Mouse (Mus musculus) kidney, adult 11 months (tissue): ENCODE measurements around the gene Tfip11.

ENCODE experiments used
- DNase-seq: peaks from one replicate; pipeline ENCODE4 v3.0.0; 2022

Gene Tfip11

DNA sequence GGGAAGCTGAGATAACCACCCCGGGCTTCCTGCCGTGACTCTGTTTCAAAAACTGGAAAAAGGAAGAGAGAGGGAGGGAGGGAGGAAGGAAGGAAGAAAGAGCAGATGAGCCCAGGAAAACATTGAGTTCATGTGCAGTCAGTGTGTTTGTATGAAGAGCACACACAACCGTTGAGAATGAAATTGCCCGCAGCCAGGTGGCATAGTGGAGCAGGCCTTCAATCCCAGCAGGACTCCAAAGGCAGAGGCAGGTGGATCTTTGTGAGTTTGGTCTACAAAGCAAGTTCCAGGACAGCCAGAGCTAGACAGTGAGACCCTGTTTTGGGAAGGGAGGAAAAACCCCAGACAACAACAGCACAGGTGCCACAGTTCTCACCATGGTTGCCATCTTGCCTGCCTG, 41.2 kb downstream of the Tfip11 start:
- no peak for DNase-seq

DNA sequence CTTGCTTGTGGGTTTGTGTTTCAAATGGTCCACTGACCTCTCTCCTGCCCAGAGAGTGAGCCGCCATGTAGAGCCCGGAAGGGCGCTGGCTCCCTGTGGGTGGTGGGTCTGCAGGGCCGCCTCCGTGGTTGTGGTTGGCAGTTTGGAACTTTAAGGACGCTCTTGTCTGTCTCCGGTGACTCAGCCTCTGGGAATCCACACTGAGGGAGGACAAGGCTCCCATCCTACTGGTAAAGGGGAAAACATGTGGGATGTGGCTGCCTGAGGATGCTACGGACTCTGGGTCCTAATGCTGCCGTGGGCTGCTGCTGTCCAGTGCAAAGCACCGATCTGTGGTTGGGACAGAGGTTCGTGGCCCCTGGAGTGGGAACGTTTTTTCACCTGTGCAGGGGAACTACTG, 41.8 kb downstream of the Tfip11 start:
- DNase-seq: no peak

DNA sequence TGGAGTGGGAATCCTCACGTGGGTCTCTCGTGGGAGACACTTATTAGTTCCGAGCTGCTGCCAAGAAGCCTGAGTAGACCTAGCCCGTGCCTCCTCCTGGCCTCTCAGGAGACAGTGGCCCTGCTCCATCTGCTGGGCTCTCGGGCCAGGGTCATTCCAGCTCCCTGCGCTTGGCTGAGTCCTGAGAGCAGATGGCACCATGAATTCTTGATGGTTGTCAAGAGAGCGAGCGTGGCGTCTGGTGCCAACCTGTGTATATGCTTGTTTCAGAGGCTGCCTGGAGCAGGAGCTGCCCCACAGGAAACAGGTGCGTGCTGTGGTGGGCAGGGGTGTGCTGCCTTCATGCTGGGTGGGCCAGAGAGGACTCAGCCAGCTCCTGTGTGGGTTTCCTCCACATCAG, 42.5 kb downstream of the Tfip11 start:
- DNase-seq: no peak

DNA sequence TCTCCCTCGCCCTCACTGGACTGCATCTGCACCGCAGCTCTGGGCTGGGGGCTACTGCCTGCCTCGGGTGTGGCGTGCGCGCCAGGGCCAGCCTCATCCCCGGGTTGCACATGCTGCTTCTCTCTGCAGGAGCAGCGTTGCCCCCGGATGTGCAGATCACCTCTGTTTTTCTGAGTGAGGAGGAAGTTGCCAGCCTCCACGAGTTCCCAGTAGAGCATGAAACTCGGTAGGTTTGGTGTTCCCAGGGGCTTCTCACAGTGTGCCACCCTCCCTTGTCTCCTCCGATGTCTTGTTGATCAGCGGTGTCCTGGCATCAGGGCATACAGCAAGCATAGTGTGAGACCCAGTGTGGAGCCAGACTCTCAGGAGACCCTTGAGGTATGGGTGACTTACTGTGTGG, 43.2 kb downstream of the Tfip11 start:
- no peak for DNase-seq

DNA sequence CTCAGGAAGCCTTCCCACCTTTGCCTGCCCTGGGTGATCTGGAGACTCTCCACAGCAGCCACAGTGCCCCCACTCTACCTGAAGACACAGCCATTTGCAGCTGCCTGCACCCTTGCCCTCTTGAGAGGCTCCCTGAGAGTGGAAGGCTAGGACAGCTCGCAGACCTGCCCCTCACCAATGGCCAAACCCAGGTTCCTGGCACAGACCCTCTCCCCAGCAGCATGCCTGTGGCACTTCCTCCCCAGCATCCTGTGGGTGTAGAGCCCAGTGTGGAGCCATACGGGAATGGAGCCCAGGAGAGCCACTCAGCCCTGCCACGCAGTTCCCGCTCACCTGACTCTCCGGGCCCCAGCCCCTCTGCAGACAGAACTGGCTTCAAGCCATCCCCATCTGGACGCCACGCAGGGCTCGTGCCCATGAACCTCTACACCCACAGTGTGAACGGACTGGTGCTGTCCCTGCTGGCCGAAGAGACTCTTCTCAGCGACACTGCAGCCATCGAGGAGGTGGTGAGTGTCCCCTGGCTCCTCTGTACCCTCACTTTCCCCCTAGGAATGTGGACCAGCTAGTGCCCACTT, 44.2 kb downstream of the Tfip11 start:
- DNase-seq: no peak

DNA sequence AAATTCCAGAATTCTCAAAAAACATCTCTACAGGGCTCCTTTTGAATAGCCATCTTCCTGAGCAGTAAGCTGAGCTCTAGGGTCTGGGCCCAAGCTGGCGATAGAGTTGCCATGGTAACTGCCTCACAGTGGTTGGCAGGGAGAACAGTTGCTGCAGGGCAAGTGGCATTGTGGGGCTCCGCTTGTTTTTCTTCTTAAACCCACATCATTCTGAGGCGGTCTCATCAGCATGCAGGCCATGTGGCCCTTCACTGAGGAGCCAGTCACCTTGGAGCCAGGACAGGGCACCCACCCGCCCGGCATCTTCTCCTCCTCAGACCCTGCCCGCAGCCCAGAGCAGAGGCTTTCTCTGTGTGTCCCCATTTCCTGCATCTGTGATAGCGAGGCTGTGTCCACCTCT, 45.8 kb downstream of the Tfip11 start:
- DNase-seq: no peak

DNA sequence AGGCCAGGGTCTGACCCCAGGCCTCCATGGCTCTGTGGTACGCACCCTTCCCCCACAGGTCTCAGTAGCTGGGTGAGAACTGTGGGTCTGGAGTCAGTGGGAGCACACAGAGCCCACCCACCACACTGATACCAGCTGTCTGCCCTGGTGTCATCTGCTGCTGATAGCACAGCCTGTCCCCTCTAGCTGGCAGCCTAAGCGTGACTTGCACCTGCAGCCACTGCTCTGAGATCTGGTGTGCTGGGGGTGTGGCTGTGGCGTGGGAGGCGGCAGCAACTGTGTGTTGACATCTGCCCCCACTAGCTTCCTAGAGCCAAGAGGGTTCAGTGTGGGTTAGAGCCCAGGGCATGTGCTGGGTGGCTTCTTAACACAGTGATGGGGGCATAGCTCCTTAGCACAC, 50.0 kb downstream of the Tfip11 start:
- DNase-seq: no peak

DNA sequence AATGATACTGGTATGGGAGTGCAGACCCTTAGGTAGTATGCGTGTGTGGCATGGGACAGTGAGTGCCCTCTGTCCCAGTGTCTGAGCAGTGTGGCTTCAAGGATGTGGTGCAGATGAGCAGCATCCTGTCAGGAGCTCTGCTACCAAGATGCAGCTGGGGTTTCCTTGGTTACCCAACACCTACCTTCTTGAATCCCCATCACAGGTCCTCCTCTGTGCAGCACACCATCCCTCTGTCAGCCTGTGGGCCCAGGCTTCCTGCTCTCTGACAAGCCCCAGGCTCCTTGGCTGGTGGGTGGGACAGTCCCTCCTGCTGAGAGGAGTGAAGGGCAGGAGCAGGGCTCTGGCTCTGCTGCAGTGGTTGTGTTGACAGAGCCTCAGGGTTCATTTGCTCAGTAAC, 51.2 kb downstream of the Tfip11 start:
- no peak for DNase-seq

DNA sequence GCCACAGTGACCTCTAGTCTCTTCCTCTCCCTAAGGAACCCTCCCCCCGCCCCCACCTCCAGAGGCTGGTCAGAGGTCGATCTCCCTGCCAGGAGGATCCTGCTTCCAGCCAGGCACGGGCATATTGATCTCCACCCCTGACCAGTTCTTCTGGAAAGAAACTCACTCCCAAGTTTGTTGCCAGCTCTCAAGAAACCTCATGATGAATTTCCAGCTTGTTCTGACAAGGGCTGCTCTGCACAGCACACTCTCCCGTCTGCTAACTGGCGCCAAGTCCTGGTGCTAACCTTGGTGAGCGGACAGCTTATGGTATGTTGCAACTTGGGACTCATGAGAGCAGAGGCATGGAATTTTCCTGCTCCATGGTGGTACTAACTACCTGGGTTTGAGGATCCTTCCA, 52.6 kb downstream of the Tfip11 start:
- DNase-seq: peak; percentile 6

DNA sequence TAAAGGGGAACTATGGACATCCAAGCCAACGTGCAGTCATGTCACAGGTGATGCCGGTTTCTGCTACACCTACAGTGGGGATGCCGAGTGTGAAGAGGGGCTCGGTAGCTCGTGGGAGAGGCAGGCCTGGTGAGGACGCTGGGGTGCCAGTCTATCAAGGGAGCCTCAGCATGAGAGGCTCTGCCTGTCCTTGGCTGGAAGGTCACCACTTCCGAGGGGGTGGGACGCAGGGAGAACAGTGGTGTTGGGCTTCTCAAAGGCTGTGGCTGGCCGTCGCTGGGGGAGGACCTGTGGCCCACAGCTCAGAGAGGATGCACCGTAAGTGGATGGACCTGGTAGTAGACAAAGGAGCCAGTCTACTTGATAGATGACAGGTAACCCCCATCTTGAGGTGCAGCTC, 55.0 kb downstream of the Tfip11 start:
- DNase-seq: no peak

DNA sequence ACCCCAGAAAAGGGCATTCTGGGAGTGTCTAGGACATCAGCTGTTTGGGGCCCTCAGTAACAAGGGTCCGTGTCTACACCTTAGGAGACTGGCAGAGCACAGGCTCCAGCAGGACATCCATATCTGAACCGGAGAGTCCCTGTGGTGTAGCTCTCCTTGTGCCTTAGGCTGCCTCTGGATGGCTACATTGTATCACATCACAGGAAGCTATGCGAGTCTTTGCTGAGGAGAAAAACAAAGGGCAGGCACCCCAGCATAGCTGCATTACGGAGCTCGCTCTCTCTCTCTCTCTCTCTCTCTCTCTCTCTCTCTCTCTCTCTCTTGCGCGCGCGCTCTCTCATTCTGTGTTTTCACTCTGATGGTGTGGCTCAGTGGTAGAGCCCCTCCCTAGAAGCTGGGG, 55.9 kb downstream of the Tfip11 start:
- DNase-seq: no peak

DNA sequence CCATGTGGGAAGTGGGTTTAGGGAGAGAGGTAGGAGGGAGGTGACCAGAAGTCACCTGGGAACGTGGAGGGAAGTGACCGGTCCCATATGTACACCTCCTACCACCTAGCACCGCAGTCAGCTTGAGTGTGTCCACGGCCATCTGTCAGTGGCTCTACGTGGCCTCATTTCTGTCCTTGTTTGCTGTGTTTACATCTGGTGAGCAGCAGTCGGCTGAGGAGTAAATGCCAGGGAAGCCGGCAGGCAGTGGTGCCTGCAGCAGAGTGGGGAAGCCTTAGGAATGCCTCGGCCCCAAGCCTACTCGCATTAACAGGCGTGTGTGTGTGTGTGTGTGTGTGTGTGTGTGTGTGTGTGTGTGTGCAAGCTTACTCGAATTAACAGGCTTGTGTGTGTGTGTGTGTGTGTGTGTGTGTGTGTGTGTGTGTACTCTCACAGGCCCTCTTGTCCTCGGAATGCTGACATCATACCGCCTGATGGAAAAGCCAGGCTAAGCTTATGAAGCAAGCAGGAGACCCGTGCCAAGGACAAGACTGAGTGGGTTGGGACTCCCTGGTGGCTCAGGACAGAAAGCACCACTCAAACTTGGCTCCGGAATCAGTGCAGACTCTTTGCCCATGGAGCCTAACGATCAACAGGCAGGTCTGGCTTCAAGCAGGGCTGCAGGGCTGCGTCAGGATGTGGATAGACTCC, 56.6 kb downstream of the Tfip11 start:
- no peak for DNase-seq

DNA sequence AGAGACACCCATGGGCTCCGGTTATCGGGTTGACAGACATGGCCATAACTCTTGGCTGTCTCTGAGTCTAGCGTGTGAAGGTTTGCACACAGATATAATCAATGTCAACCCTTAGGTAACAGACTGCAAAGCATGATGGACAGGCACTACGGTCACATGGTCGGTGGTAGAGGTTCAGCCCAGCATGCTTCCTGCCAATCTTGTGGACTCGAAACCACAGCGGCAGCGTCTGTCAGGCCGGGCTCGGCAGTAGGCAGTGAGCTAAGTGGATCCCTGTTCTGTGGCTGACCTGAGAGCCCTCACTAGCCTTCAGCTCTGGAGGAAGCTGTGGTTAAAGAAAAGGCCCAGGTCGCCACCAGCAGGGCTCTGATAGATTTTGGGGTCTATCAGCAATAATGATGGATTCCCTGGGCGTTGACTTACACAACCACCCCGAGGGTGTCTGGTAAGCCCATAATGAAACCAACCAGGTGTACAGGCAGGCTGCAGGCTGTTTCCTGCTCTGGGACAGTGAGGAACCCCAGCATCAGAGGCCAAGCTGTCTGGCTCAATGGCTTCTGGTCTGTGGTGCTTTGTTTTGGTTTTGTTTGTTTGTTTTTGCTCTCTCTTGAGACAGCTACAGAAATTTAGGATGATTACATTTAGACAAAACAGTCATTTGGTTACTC, 58.8 kb downstream of the Tfip11 start:
- no peak for DNase-seq

DNA sequence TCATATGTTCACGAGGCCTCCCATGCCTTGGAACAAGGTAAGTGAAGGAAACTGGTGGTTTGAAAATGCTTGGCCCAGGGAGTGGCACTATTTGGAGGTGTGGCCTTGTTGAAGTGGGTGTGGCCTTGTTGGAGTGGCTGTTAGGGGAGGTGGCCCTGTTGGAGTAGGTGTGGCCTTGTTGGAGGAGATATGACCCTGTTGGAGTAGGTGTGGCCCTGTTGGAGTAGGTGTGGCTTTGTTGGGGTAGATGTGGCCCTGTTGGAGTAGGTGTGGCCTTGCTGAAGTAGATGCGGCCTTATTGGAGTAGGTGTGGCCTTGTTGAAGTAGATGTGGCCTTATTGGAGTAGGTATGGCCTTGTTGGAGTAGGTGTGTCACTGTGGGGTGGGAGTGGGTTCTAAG, 59.8 kb downstream of the Tfip11 start:
- no peak for DNase-seq
